Mouse (Mus musculus): ENCODE measurements around the gene Mark2. TPM values are rescaled to one million over a fixed set of nuclear protein-coding genes. Genes with fewer than 3 reads are reported as not detected.

Gene Mark2
- polyA plus RNA-seq, 1 experiment = not detected

DNA sequence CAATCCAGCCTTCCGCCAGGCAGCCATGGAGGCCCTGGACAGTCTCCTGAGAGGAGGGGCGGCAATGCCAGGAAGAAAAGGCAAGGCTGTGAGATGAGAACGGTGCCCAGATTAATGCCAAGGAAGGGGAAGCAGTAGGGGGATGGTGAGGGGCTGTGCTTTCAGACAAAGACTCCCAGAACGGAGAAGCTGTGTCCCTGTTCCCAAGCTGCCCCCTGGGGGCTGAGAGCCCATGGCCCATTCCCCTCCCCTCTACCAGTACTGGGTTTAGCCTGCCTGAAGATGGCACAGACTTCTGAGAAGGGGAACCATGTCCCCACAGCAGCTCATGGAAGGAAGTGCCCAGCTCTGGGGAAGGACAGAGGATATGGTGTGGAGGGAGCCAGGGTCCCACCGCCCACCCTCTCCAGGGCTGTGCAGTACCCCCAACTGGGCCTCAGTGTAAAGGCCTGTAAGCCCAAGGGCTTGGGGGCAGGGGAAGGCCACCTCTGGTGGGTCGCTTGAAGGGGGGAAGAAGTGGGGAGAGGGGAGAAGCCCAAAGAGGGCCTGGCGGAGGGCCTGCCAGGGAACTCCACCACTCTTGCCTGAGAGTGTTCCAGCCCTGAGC, 65.5 kb downstream of the Mark2 start:
- Histone ChIP-seq H3K4me3 (ENCODE audit: insufficient read depth, low read depth, low read length) (no peak overlapping the region), H3K4me1 (ENCODE audit: control insufficient read depth, insufficient read depth, low read length) (peaks cover 55% of the 10 kb centered on the region), H3K27ac (ENCODE audit: insufficient read depth, low read depth, low read length) (0 out of 2 replicates have a peak overlapping the region, but pooled peaks have one; percentile 2)
- no peak for TF ChIP-seq POLR2A (IDR thresholded peaks at IDR 0.05; ENCODE audit: insufficient read depth, low read depth, low read length)
- TF ChIP-seq CTCF (IDR thresholded peaks at IDR 0.05; ENCODE audit: insufficient read depth, low read depth, low read length) = no peak
- WGBS = 40% methylated on average over 7 of the region's 7 CpGs

DNA sequence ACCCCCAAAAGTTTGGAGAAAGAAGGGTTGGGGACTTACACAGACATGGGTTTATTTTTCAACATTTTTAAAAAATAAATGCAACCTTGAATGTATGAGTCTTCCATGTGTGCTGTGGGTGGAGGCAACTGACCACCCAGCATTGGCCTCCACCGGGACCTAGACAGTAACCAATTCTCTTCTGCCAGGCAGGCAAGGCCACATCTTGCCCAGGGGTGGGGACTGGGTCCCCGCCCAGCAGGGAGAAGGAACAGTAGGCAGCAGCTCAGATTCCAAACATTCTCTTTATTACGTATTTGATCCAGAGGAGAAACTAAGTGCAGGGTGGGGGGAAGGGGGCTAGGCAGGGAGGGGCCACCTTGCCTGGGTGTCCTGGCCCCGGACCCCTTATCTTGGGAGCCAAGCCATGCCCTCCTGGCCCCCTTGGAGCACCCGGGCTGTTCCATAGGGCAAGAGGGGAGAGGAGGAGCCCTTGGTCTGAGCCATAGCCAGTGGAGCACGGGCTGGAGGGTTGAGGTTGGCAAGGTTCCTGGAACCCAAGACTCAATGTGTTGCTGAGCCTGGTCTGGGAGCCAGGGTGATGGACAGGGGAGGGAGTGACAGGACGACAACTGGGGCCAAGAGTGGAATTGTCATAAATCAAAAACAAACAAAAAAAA, 66.4 kb downstream of the Mark2 start:
- Histone ChIP-seq H3K4me1 (ENCODE audit: control insufficient read depth, insufficient read depth, low read length) (peaks cover 47% of the 10 kb centered on the region), H3K27ac (ENCODE audit: insufficient read depth, low read depth, low read length) (no peak overlapping the region), H3K4me3 (ENCODE audit: insufficient read depth, low read depth, low read length) (no peak overlapping the region)
- TF ChIP-seq POLR2A (IDR thresholded peaks at IDR 0.05; ENCODE audit: insufficient read depth, low read depth, low read length) (no peak), CTCF (IDR thresholded peaks at IDR 0.05; ENCODE audit: insufficient read depth, low read depth, low read length) (no peak)
- 36% methylated on average over 7 of the region's 7 CpGs for WGBS

GRCm38 (mm10) chr19:7274326-7274990, 67.2 kb downstream of the Mark2 start:
- Histone ChIP-seq H3K4me3 (ENCODE audit: insufficient read depth, low read depth, low read length) (no peak overlapping the region), H3K27ac (ENCODE audit: insufficient read depth, low read depth, low read length) (no peak overlapping the region), H3K4me1 (ENCODE audit: control insufficient read depth, insufficient read depth, low read length) (peaks cover 46% of the 10 kb centered on the region)
- 49% methylated on average over 13 of the region's 13 CpGs for WGBS
- TF ChIP-seq CTCF (IDR thresholded peaks at IDR 0.05; ENCODE audit: insufficient read depth, low read depth, low read length) (no peak), POLR2A (IDR thresholded peaks at IDR 0.05; ENCODE audit: insufficient read depth, low read depth, low read length) (no peak)

- no peak for TF ChIP-seq POLR2A (IDR thresholded peaks at IDR 0.05; ENCODE audit: insufficient read depth, low read depth, low read length)
- TF ChIP-seq CTCF (IDR thresholded peaks at IDR 0.05; ENCODE audit: insufficient read depth, low read depth, low read length) = no peak
- WGBS = 92% methylated on average over 4 of the region's 4 CpGs
- H3K4me1 ChIP-seq (ENCODE audit: control insufficient read depth, insufficient read depth, low read length) = peaks cover 46% of the 10 kb centered on the region
Observed at GRCm38 (mm10) chr19:7273486-7273885, 68.2 kb downstream of the Mark2 start.

DNA sequence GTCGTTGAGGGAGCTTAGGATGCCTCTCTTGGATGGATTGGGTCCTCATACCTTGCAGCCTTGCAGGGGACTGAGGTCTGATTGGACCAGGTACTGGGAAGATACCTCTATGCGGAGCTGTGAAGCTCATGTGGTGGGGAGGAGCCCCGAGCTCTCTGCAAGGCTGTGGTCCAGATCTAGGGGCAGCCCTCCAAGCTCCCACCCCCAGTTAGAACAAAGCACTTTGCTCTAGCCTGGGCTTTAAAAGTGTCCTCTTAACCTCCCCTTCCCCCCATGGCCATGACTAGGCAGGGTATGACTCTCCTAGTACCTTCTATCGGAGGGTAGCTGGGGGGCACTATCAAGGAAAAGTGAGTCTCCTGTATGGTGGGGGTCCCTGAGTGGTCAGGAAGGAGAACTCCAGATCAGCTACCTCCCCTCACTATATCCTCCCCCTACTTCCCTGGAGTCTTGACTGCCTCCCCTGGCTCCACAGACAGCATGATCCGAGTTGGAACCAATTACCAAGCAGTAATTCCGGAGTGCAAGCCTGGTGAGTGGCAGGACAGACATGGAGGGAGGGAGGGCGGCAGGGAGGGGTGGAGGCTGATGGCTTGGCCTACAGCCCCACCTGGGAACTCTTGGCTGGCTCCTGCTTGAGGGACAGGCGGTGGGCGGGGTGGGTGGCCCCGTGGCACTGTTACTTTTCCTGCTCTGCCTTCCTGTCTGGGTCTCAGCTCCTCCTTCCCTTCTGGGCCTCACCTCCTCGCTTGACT, 72.2 kb downstream of the Mark2 start:
- TF ChIP-seq CTCF (IDR thresholded peaks at IDR 0.05; ENCODE audit: insufficient read depth, low read depth, low read length) = no peak
- TF ChIP-seq POLR2A (IDR thresholded peaks at IDR 0.05; ENCODE audit: insufficient read depth, low read depth, low read length) = no peak
- H3K27ac ChIP-seq (ENCODE audit: insufficient read depth, low read depth, low read length) = no peak overlapping the region
- peaks cover 50% of the 10 kb centered on the region for H3K4me1 ChIP-seq (ENCODE audit: control insufficient read depth, insufficient read depth, low read length)
- H3K4me3 ChIP-seq (ENCODE audit: insufficient read depth, low read depth, low read length) = peak overlapping the region; percentile 83
- 18% methylated on average over 11 of the region's 11 CpGs for WGBS

More at GRCm38 (mm10) chr19:7273486-7273885, 68.2 kb downstream of the Mark2 start:
- Histone ChIP-seq H3K27ac (ENCODE audit: insufficient read depth, low read depth, low read length) (no peak overlapping the region), H3K4me3 (ENCODE audit: insufficient read depth, low read depth, low read length) (no peak overlapping the region)

- TF ChIP-seq POLR2A (IDR thresholded peaks at IDR 0.05; ENCODE audit: insufficient read depth, low read depth, low read length) (no peak), CTCF (IDR thresholded peaks at IDR 0.05; ENCODE audit: insufficient read depth, low read depth, low read length) (peak; percentile 78)
- Histone ChIP-seq H3K4me3 (ENCODE audit: insufficient read depth, low read depth, low read length) (peak overlapping the region; percentile 83), H3K27ac (ENCODE audit: insufficient read depth, low read depth, low read length) (no peak overlapping the region), H3K4me1 (ENCODE audit: control insufficient read depth, insufficient read depth, low read length) (peaks cover 51% of the 10 kb centered on the region)
- under 1% methylated on average over 30 of the region's 30 CpGs for WGBS
Observed at GRCm38 (mm10) chr19:7268722-7269090, 73.0 kb downstream of the Mark2 start.

DNA sequence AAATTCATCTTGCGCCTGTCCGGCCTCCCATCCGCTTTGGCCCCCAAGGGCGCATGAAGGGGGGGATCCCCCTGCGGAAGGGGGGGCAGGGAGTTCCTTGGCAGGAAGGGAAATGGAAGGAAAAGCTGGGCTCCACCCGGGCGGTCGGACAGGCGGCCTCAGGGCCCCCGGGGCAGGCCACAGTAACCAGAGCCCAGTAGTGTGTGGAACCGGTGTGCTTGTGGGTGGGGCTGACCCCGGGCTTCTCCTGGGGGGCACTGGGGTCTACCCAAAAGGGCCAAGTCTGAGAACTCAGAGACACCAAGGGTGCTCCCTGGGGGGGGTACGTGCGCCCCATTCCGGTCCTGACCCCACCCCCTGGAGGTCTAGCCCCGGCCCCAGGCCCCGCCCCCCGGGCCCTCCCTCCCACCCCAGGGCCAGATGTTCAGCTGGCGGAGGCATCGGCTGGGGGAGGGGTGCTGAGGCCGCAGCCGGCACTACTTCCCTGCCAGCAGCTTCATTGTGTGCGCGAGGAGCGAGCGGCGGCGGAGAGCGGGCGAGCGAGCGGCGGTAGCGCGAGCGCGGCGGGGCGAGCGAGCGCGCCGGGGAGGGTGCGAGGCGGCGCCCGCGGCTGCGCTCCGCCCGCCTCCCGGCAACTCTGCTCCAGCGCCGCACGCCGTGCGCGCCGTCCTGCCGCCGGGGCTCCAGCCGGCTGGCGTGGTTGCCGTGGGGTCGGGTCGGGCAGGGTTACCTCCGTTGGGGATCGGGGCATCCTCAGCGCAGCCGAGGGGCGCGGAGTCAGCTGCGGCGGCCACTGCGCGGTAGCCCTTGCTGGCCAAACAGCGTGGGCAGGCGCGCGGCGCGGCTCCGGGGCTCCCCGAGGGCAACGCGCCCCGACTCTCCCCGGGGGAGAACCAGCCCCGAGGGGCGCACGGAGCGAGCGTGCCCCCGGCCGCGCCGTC, 73.6 kb downstream of the Mark2 start:
- Histone ChIP-seq H3K27ac (ENCODE audit: insufficient read depth, low read depth, low read length) (peak overlapping the region; percentile 40; the same call in 1 of the 2 replicates), H3K4me1 (ENCODE audit: control insufficient read depth, insufficient read depth, low read length) (peaks cover 51% of the 10 kb centered on the region), H3K4me3 (ENCODE audit: insufficient read depth, low read depth, low read length) (peak overlapping the region; percentile 83)
- WGBS = under 1% methylated on average over 90 of the region's 97 CpGs
- no peak for TF ChIP-seq CTCF (IDR thresholded peaks at IDR 0.05; ENCODE audit: insufficient read depth, low read depth, low read length)
- no peak; the same call in 1 of the 2 replicates for TF ChIP-seq POLR2A (IDR thresholded peaks at IDR 0.05; ENCODE audit: insufficient read depth, low read depth, low read length)

Data from olfactory bulb, adult 2 months (tissue).